ENCODE assay signal across 14 mouse cellular contexts in the genomic region with DNA sequence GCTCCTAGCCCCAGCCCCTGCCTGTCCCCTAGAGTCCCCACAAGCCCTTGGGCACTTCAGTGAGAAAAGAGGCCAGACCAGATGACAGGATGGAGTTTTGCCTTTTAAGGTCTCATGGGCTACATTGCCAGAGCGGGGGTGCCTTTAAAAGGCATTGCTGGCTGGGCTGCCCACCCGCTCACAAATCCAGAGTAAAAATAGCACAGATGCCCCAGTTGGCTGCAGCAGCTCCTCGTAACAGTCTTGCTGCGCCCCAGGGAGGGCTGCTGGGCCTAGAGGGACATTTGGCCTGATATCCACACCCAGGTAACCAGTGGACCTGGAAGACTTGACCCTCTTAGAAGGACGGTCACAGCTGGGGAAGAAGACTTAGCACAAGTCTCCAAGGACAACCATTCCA. TPM values are rescaled to one million over a fixed set of nuclear protein-coding genes. Genes with fewer than 3 reads are reported as not detected.
A peak's percentile ranks its signal among the peaks of the same experiment; 100 is the strongest.
DNase-seq lines count a peak whose midpoint lies in the region; ATAC-seq and TF ChIP-seq lines count a peak whose summit lies in the region.
"Had no signal": no experiment of that assay in that cellular context is flagged by ENCODE, and none has a peak within 500 bp of the region (broad histone marks: within the 10 kb centered on the region; RNA-seq: fewer than 3 reads in every experiment).

No protein-coding gene starts in this region.

- TF ChIP-seq CTCF in heart, postnatal 0 days (IDR thresholded peaks at IDR 0.05; ENCODE audit: low read depth), result no peak
- no peak for TF ChIP-seq CTCF in hindbrain, postnatal 0 days (IDR thresholded peaks at IDR 0.05; ENCODE audit: low read depth)

- H3K4me3 ChIP-seq in heart, embryonic 10.5 days, result peak overlapping the region; percentile 13; the same call in 1 of the 2 replicates
- H3K4me3 ChIP-seq in lung, embryonic 15.5 days, result no peak overlapping the region
- no peak overlapping the region for H3K4me3 ChIP-seq in heart, postnatal 0 days (ENCODE audit: low read depth, low read length)
- H3K4me3 ChIP-seq in stomach, embryonic 14.5 days (ENCODE audit: low read depth, low read length), result no peak overlapping the region
- H3K4me3 ChIP-seq in hindbrain, postnatal 0 days (ENCODE audit: low read length), result no peak overlapping the region
- H3K4me3 ChIP-seq: embryonic facial prominence, embryonic 15.5 days had no signal

- peaks cover 24% of the 10 kb centered on the region for H3K36me3 ChIP-seq in heart, embryonic 10.5 days
- peaks cover 27% of the 10 kb centered on the region for H3K36me3 ChIP-seq in lung, embryonic 15.5 days
- peaks cover 10% of the 10 kb centered on the region for H3K36me3 ChIP-seq in heart, postnatal 0 days (replicated peaks; ENCODE audit: control insufficient read depth, insufficient read depth, low read length)
- peaks cover 22% of the 10 kb centered on the region for H3K36me3 ChIP-seq in stomach, embryonic 14.5 days (ENCODE audit: control insufficient read depth, insufficient read depth, low read length)
- H3K36me3 ChIP-seq in hindbrain, postnatal 0 days (ENCODE audit: insufficient read depth, low read length), result peaks cover 15% of the 10 kb centered on the region

- TF ChIP-seq EP300 in heart, postnatal 0 days (IDR thresholded peaks at IDR 0.05; ENCODE audit: low read depth), result no peak

- H3K4me1 ChIP-seq in heart, embryonic 10.5 days, result peaks cover 67% of the 10 kb centered on the region
- H3K4me1 ChIP-seq in lung, embryonic 15.5 days, result peaks cover 7% of the 10 kb centered on the region; the same call in 1 of the 2 replicates
- peaks cover 7% of the 10 kb centered on the region for H3K4me1 ChIP-seq in heart, postnatal 0 days (ENCODE audit: control insufficient read depth, insufficient read depth)
- H3K4me1 ChIP-seq in stomach, embryonic 14.5 days (ENCODE audit: control insufficient read depth, insufficient read depth, low read length), result 0 out of 2 replicates have a peak, but pooled peaks cover under 1% of the 10 kb centered on the region
- no peaks in the 10 kb centered on the region for H3K4me1 ChIP-seq in hindbrain, postnatal 0 days (ENCODE audit: insufficient read depth, low read length)

- H3K27ac ChIP-seq in heart, embryonic 10.5 days, result peak overlapping the region; percentile 87
- peak overlapping the region; percentile 47 for H3K27ac ChIP-seq in lung, embryonic 15.5 days
- peak overlapping the region; percentile 70 for H3K27ac ChIP-seq in heart, postnatal 0 days (ENCODE audit: low read depth)
- H3K27ac ChIP-seq in stomach, embryonic 14.5 days (ENCODE audit: low read length), result peak overlapping the region; percentile 49
- H3K27ac ChIP-seq in hindbrain, postnatal 0 days, result no peak overlapping the region
- H3K27ac ChIP-seq: embryonic facial prominence, embryonic 15.5 days had no signal

- no peaks in the 10 kb centered on the region for H3K9me3 ChIP-seq in heart, embryonic 10.5 days
- H3K9me3 ChIP-seq in lung, embryonic 15.5 days, result no peaks in the 10 kb centered on the region
- H3K9me3 ChIP-seq in heart, postnatal 0 days (replicated peaks; ENCODE audit: control insufficient read depth, low read length), result no peaks in the 10 kb centered on the region
- H3K9me3 ChIP-seq in stomach, embryonic 14.5 days (ENCODE audit: control insufficient read depth, low read depth, low read length), result no peaks in the 10 kb centered on the region
- H3K9me3 ChIP-seq in hindbrain, postnatal 0 days (ENCODE audit: low read length), result no peaks in the 10 kb centered on the region
- H3K9me3 ChIP-seq: embryonic facial prominence, embryonic 15.5 days had no signal

- 55% methylated on average over 5 of the region's 5 CpGs for WGBS in heart, embryonic 10.5 days
- WGBS in lung, embryonic 15.5 days, result 75% methylated on average over 5 of the region's 5 CpGs
- WGBS in heart, postnatal 0 days, result 44% methylated on average over 5 of the region's 5 CpGs
- WGBS in stomach, embryonic 14.5 days, result 82% methylated on average over 5 of the region's 5 CpGs
- 87% methylated on average over 5 of the region's 5 CpGs for WGBS in hindbrain, postnatal 0 days

- intact Hi-C loops in heart, postnatal 14 days (cut with DNase I), result no loop called here

- H3K4me2 ChIP-seq in lung, embryonic 15.5 days, result no peak overlapping the region
- no peak overlapping the region for H3K4me2 ChIP-seq in heart, postnatal 0 days (ENCODE audit: low read depth, low read length)
- no peak overlapping the region for H3K4me2 ChIP-seq in stomach, embryonic 14.5 days (replicated peaks; ENCODE audit: low read depth, low read length)
- H3K4me2 ChIP-seq in hindbrain, postnatal 0 days (ENCODE audit: low read depth, low read length), result no peak overlapping the region
- H3K4me2 ChIP-seq: embryonic facial prominence, embryonic 15.5 days had no signal

- H3K9ac ChIP-seq in lung, embryonic 15.5 days, result no peak overlapping the region
- H3K9ac ChIP-seq in heart, postnatal 0 days (replicated peaks; ENCODE audit: low read depth, low read length), result no peak overlapping the region
- H3K9ac ChIP-seq in stomach, embryonic 14.5 days (replicated peaks; ENCODE audit: low read depth, low read length), result no peak overlapping the region
- no peak overlapping the region for H3K9ac ChIP-seq in hindbrain, postnatal 0 days (replicated peaks; ENCODE audit: low read length)
- H3K9ac ChIP-seq: embryonic facial prominence, embryonic 15.5 days had no signal

- no peak for DNase-seq in heart, embryonic 10.5 days (ENCODE audit: low spot score)
- DNase-seq in heart, postnatal 14 days, result no peak
- no peak for DNase-seq in lung, postnatal 36 days
- peak; percentile 40 for DNase-seq in heart, postnatal 0 days (ENCODE audit: low spot score)
- DNase-seq in hindbrain, postnatal 0 days (ENCODE audit: low spot score), result no peak
- DNase-seq: cerebellum, adult 11 months; kidney, adult 11 months; lung, adult 18-20 months had no signal

- peaks cover 33% of the 10 kb centered on the region for H3K27me3 ChIP-seq in heart, embryonic 10.5 days (ENCODE audit: insufficient read depth, poor library complexity, severe bottlenecking)
- no peaks in the 10 kb centered on the region for H3K27me3 ChIP-seq in lung, embryonic 15.5 days
- 0 out of 2 replicates have a peak, but pooled peaks cover 10% of the 10 kb centered on the region for H3K27me3 ChIP-seq in heart, postnatal 0 days (ENCODE audit: control insufficient read depth, insufficient read depth, low read length)
- no peaks in the 10 kb centered on the region for H3K27me3 ChIP-seq in stomach, embryonic 14.5 days (ENCODE audit: control insufficient read depth, insufficient read depth, low read length)
- no peaks in the 10 kb centered on the region for H3K27me3 ChIP-seq in hindbrain, postnatal 0 days (ENCODE audit: insufficient read depth, low read length)
- H3K27me3 ChIP-seq: embryonic facial prominence, embryonic 15.5 days had no signal

- no peak for ATAC-seq in lung, embryonic 15.5 days (ENCODE audit: borderline replicate concordance, extremely low read depth, low FRiP score, low TSS enrichment)
- no peak; the same call in 1 of the 2 replicates for ATAC-seq in heart, postnatal 0 days (ENCODE audit: insufficient read depth, low read depth)
- ATAC-seq in stomach, embryonic 14.5 days (ENCODE audit: insufficient number of reproducible peaks, insufficient read depth, low FRiP score, low read depth), result no peak
- ATAC-seq in hindbrain, postnatal 0 days, result no peak
- ATAC-seq: forebrain, embryonic 14.5 days had no signal

RNA-seq across cellular contexts. Expression of a gene that starts 14.5 kb away (rescaled TPM):
- 13.0 and 15.8 TPM in 2 replicates for polyA plus RNA-seq in heart, embryonic 10.5 days (2016; fragmentation: Nextera tagmentation; extraction: Ambion mirVana)
- 1 to 10 TPM; 7.7 to 9.5 TPM for total RNA-seq in heart, postnatal 14 days (2021)
- 14.2 and 17.6 TPM in 2 replicates for polyA plus RNA-seq in lung, embryonic 15.5 days (2015; fragmentation: Nextera tagmentation; extraction: Ambion mirVana)
- 6.0 and 6.5 TPM in 2 replicates for total RNA-seq in heart, postnatal 0 days (2014; rRNA removed; ENCODE audit: low replicate concordance)
- polyA plus RNA-seq in heart, postnatal 0 days (2015; fragmentation: Nextera tagmentation; extraction: Ambion mirVana), result 6.0 and 6.9 TPM in 2 replicates
- 21.6 and 23.0 TPM in 2 replicates for polyA plus RNA-seq in stomach, embryonic 14.5 days (2014; fragmentation: Nextera tagmentation; extraction: Ambion mirVana)
- 51.8 and 54.0 TPM in 2 replicates for total RNA-seq in hindbrain, postnatal 0 days (2014; rRNA removed)
- 31.5 and 39.3 TPM in 2 replicates for polyA plus RNA-seq in hindbrain, postnatal 0 days (2015; fragmentation: Nextera tagmentation; extraction: Ambion mirVana)

RNA-seq across cellular contexts. Expression of a gene that starts 22.9 kb away (rescaled TPM):
- polyA plus RNA-seq in heart, embryonic 10.5 days (2016; fragmentation: Nextera tagmentation; extraction: Ambion mirVana), result 15.6 and 15.7 TPM in 2 replicates
- 1 to 10 TPM; 5.5 to 6.9 TPM for total RNA-seq in heart, postnatal 14 days (2021)
- 26.2 and 27.1 TPM in 2 replicates for polyA plus RNA-seq in lung, embryonic 15.5 days (2015; fragmentation: Nextera tagmentation; extraction: Ambion mirVana)
- total RNA-seq in heart, postnatal 0 days (2014; rRNA removed; ENCODE audit: low replicate concordance), result 15.8 and 22.6 TPM in 2 replicates
- polyA plus RNA-seq in heart, postnatal 0 days (2015; fragmentation: Nextera tagmentation; extraction: Ambion mirVana), result 7.1 and 8.7 TPM in 2 replicates
- 20.9 and 22.1 TPM in 2 replicates for polyA plus RNA-seq in stomach, embryonic 14.5 days (2014; fragmentation: Nextera tagmentation; extraction: Ambion mirVana)
- 61.8 and 65.4 TPM in 2 replicates for total RNA-seq in hindbrain, postnatal 0 days (2014; rRNA removed)
- polyA plus RNA-seq in hindbrain, postnatal 0 days (2015; fragmentation: Nextera tagmentation; extraction: Ambion mirVana), result 33.6 and 35.8 TPM in 2 replicates

RNA-seq across cellular contexts. Expression of a gene that starts 33.3 kb away (rescaled TPM):
- 1.2 and 3.6 TPM in 2 replicates for polyA plus RNA-seq in heart, embryonic 10.5 days (2016; fragmentation: Nextera tagmentation; extraction: Ambion mirVana)
- not detected for total RNA-seq in heart, postnatal 14 days (2021)
- 6.5 and 6.6 TPM in 2 replicates for polyA plus RNA-seq in lung, embryonic 15.5 days (2015; fragmentation: Nextera tagmentation; extraction: Ambion mirVana)
- not detected in 2 replicates for total RNA-seq in heart, postnatal 0 days (2014; rRNA removed; ENCODE audit: low replicate concordance)
- not detected in 2 replicates for polyA plus RNA-seq in heart, postnatal 0 days (2015; fragmentation: Nextera tagmentation; extraction: Ambion mirVana)
- 4.8 and 6.4 TPM in 2 replicates for polyA plus RNA-seq in stomach, embryonic 14.5 days (2014; fragmentation: Nextera tagmentation; extraction: Ambion mirVana)
- total RNA-seq in hindbrain, postnatal 0 days (2014; rRNA removed), result 196 and 198 TPM in 2 replicates
- polyA plus RNA-seq in hindbrain, postnatal 0 days (2015; fragmentation: Nextera tagmentation; extraction: Ambion mirVana), result 191 and 205 TPM in 2 replicates
- total RNA-seq: common myeloid progenitor, adult 5-6 weeks; granulocyte monocyte progenitor cell, adult 5-6 weeks had no signal

RNA-seq across cellular contexts. Expression of a gene that starts 39.1 kb away (rescaled TPM):
- polyA plus RNA-seq in heart, embryonic 10.5 days (2016; fragmentation: Nextera tagmentation; extraction: Ambion mirVana), result 1.8 and 3.2 TPM in 2 replicates
- total RNA-seq in heart, postnatal 14 days (2021), result under 1 TPM; 0.22 to 0.29 TPM
- 181 and 186 TPM in 2 replicates for polyA plus RNA-seq in lung, embryonic 15.5 days (2015; fragmentation: Nextera tagmentation; extraction: Ambion mirVana)
- not detected in 2 replicates for total RNA-seq in heart, postnatal 0 days (2014; rRNA removed; ENCODE audit: low replicate concordance)
- 0.16 and 0.66 TPM in 2 replicates for polyA plus RNA-seq in heart, postnatal 0 days (2015; fragmentation: Nextera tagmentation; extraction: Ambion mirVana)
- 1.6 and 1.8 TPM in 2 replicates for polyA plus RNA-seq in stomach, embryonic 14.5 days (2014; fragmentation: Nextera tagmentation; extraction: Ambion mirVana)
- 6.5 and 26.7 TPM in 2 replicates for total RNA-seq in hindbrain, postnatal 0 days (2014; rRNA removed)
- 16.3 and 17.3 TPM in 2 replicates for polyA plus RNA-seq in hindbrain, postnatal 0 days (2015; fragmentation: Nextera tagmentation; extraction: Ambion mirVana)
- total RNA-seq: common myeloid progenitor, adult 5-6 weeks; granulocyte monocyte progenitor cell, adult 5-6 weeks had no signal

RNA-seq across cellular contexts. Expression of a gene that starts 52.7 kb away (rescaled TPM):
- polyA plus RNA-seq in heart, embryonic 10.5 days (2016; fragmentation: Nextera tagmentation; extraction: Ambion mirVana), result 127 and 128 TPM in 2 replicates
- 100 to 1,000 TPM; 105 TPM for total RNA-seq in heart, postnatal 14 days (2021)
- polyA plus RNA-seq in lung, embryonic 15.5 days (2015; fragmentation: Nextera tagmentation; extraction: Ambion mirVana), result 120 and 122 TPM in 2 replicates
- total RNA-seq in heart, postnatal 0 days (2014; rRNA removed; ENCODE audit: low replicate concordance), result 121 and 145 TPM in 2 replicates
- polyA plus RNA-seq in heart, postnatal 0 days (2015; fragmentation: Nextera tagmentation; extraction: Ambion mirVana), result 139 and 146 TPM in 2 replicates
- 132 and 149 TPM in 2 replicates for polyA plus RNA-seq in stomach, embryonic 14.5 days (2014; fragmentation: Nextera tagmentation; extraction: Ambion mirVana)
- total RNA-seq in hindbrain, postnatal 0 days (2014; rRNA removed), result 140 TPM in 2 replicates
- polyA plus RNA-seq in hindbrain, postnatal 0 days (2015; fragmentation: Nextera tagmentation; extraction: Ambion mirVana), result 188 and 190 TPM in 2 replicates

Comparison
In these comparisons a context has a peak if more than half of its experiments do, and no peak if none do; other contexts are left out.
1. RNA of a gene that starts 33.3 kb away (polyA plus RNA-seq): 191 to 205 TPM in hindbrain, postnatal 0 days; 6.5 to 6.6 TPM in lung, embryonic 15.5 days, 4.8 to 6.4 TPM in stomach, embryonic 14.5 days, 1.2 to 3.6 TPM in heart, embryonic 10.5 days and not detected in heart, postnatal 0 days; every median in the first group is over 10 times any median in the second.